Mouse (Mus musculus): ENCODE measurements around the gene Mov10. TPM values are rescaled to one million over a fixed set of nuclear protein-coding genes. Genes with fewer than 3 reads are reported as not detected.

Gene Mov10
- polyA plus RNA-seq, 1 experiment: 46.1 TPM

DNA sequence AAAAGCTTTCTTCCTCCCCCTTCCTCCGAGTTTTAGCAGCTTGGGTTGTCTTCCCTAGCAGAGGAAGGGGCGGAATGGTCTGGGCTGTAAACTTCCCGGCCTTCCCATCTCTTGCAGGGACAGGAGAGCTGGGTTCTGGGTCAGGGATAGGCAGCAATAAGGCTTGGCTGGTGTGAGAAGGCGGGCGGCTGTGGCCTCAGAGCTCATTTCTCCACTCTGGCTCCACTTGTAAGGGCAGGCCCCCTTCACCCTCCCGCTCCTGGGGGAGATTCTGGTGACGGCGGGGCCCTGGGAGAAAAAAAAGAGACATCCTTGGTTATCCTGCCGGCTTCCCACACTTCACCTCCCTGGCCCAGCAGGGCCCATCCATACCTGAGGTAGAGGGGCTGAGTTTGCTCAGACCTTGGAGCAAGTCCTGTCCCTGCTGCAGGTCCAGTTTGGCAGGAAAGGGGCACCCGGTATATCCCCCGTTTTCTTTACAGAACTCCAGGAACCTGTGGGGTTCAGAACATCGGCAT is 23.4 kb downstream of the Mov10 start:
- Histone ChIP-seq H3K27ac (ENCODE audit: insufficient read depth, low read depth, low read length) (peak overlapping the region; percentile 99), H3K4me3 (ENCODE audit: low read depth, low read length) (no peak overlapping the region), H3K27me3 (ENCODE audit: control insufficient read depth, insufficient read depth, low read length) (no peaks in the 10 kb centered on the region), H3K4me1 (ENCODE audit: control insufficient read depth, insufficient read depth, insufficient read length, low read length) (peaks cover 53% of the 10 kb centered on the region), H3K36me3 (ENCODE audit: control insufficient read depth, insufficient read depth, low read length) (peaks cover 54% of the 10 kb centered on the region)
- WGBS: 73% methylated on average over 12 of the region's 12 CpGs
- TF ChIP-seq CTCF (IDR thresholded peaks at IDR 0.05; ENCODE audit: extremely low read depth, insufficient read length, insufficient replicate concordance, low read depth, low read length): no peak
- TF ChIP-seq POLR2A (IDR thresholded peaks at IDR 0.05; ENCODE audit: low read depth, low read length): no peak

DNA sequence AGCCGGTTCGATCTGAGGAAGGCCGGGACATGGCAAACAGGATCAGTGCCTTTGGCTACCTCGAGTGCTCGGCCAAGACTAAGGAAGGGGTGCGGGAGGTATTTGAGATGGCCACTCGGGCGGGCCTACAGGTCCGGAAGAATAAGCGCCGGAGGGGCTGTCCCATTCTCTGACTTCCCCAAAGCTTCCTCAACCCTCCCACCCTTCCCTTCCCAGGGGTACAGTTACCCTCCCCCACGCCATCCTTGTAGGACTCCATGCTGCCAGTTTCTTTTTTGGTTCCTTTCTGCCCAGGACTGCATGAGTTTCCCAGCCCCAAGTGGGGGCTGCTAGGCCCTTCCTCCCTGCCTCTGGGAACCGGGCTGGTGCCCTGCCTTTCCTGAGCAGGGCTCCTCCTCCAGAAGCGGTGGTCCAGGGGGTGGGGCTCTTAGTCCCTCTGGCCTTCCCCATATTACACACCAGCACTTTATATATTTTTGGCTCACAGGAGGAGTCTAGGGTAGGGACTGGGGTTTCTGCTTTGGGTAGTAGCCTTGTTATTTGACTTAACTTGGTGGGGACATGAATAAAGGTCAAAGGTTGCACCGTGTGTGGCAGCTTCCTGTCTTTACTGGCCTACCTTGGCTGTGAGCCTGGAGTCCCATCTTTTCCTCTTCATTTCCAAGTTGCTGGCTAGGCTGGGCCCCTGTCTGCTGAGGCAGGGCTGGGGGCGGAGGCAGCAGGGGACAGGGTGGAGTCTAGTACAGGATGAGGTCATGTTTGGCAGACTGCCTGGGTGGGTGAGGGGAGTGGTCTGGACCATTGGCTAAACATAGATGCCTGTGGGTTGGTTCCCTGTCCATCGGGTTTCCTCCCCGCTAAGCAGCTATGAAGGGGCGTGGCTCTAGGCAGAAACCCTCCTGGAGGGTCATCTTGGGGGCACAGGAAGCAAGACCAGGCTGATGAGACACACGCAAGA is 24.2 kb downstream of the Mov10 start:
- TF ChIP-seq CTCF (IDR thresholded peaks at IDR 0.05; ENCODE audit: extremely low read depth, insufficient read length, insufficient replicate concordance, low read depth, low read length) (no peak), POLR2A (IDR thresholded peaks at IDR 0.05; ENCODE audit: low read depth, low read length) (no peak)
- no peaks in the 10 kb centered on the region for H3K27me3 ChIP-seq (ENCODE audit: control insufficient read depth, insufficient read depth, low read length)
- peaks cover 46% of the 10 kb centered on the region for H3K36me3 ChIP-seq (ENCODE audit: control insufficient read depth, insufficient read depth, low read length)
- peak overlapping the region; percentile 99 for H3K27ac ChIP-seq (ENCODE audit: insufficient read depth, low read depth, low read length)
- peak overlapping the region; percentile 4; the same call in 1 of the 2 replicates for H3K4me3 ChIP-seq (ENCODE audit: low read depth, low read length)
- peaks cover 56% of the 10 kb centered on the region for H3K4me1 ChIP-seq (ENCODE audit: control insufficient read depth, insufficient read depth, insufficient read length, low read length)
- WGBS: 48% methylated on average over 20 of the region's 20 CpGs

- Histone ChIP-seq H3K27ac (ENCODE audit: insufficient read depth, low read depth, low read length) (no peak overlapping the region), H3K27me3 (ENCODE audit: control insufficient read depth, insufficient read depth, low read length) (no peaks in the 10 kb centered on the region), H3K36me3 (ENCODE audit: control insufficient read depth, insufficient read depth, low read length) (peaks cover 38% of the 10 kb centered on the region), H3K4me3 (ENCODE audit: low read depth, low read length) (peak overlapping the region; percentile 4; the same call in 1 of the 2 replicates), H3K4me1 (ENCODE audit: control insufficient read depth, insufficient read depth, insufficient read length, low read length) (peaks cover 63% of the 10 kb centered on the region)
- TF ChIP-seq CTCF (IDR thresholded peaks at IDR 0.05; ENCODE audit: extremely low read depth, insufficient read length, insufficient replicate concordance, low read depth, low read length) (no peak), POLR2A (IDR thresholded peaks at IDR 0.05; ENCODE audit: low read depth, low read length) (no peak)
- 55% methylated on average over 15 of the region's 15 CpGs for WGBS
Observed at GRCm38 (mm10) chr3:104792360-104793270, 25.7 kb downstream of the Mov10 start.

DNA sequence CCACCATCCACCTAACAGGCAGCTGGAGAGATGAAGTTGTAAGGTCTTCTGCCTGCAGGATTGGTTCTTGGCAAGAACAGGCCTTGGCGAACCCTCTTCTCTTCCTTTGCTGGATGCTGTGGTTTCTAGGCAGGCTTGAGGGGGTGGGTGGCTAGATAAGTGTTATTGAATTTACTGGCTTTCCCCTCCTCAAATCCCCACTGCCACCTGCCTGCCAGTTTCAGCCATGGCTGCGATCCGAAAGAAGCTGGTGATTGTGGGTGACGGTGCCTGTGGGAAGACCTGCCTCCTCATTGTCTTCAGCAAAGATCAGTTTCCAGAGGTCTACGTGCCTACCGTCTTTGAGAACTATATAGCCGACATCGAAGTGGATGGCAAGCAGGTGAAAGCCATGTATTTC is 26.7 kb downstream of the Mov10 start:
- peaks cover 31% of the 10 kb centered on the region for H3K36me3 ChIP-seq (ENCODE audit: control insufficient read depth, insufficient read depth, low read length)
- H3K4me3 ChIP-seq (ENCODE audit: low read depth, low read length): 0 out of 2 replicates have a peak overlapping the region, but pooled peaks have one; percentile 0
- H3K4me1 ChIP-seq (ENCODE audit: control insufficient read depth, insufficient read depth, insufficient read length, low read length): peaks cover 58% of the 10 kb centered on the region
- TF ChIP-seq POLR2A (IDR thresholded peaks at IDR 0.05; ENCODE audit: low read depth, low read length): no peak
- H3K27ac ChIP-seq (ENCODE audit: insufficient read depth, low read depth, low read length): no peak overlapping the region
- 94% methylated on average over 8 of the region's 8 CpGs for WGBS
- H3K27me3 ChIP-seq (ENCODE audit: control insufficient read depth, insufficient read depth, low read length): no peaks in the 10 kb centered on the region

DNA sequence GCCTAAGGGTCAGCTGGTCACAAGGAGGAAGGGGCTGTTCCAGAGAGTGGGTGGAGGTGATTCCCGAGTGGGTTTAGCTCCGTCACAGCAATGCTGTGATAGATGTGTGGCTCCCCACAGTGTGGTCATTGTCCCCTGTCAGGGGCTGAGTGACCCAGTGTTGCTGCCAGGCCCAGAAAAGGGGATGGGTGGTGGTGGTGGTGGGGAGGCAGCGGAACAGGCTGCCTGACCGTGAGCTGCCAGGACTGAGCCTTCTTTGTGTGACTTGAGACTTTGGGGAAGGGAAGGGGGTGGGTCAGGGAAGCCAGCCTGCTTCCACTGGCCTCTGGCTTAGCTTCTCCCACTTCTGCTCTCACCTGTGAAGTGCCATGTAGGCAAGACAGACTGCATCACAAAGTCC is 27.3 kb downstream of the Mov10 start:
- no peaks in the 10 kb centered on the region for H3K27me3 ChIP-seq (ENCODE audit: control insufficient read depth, insufficient read depth, low read length)
- peaks cover 29% of the 10 kb centered on the region for H3K36me3 ChIP-seq (ENCODE audit: control insufficient read depth, insufficient read depth, low read length)
- TF ChIP-seq CTCF (IDR thresholded peaks at IDR 0.05; ENCODE audit: extremely low read depth, insufficient read length, insufficient replicate concordance, low read depth, low read length) (no peak), POLR2A (IDR thresholded peaks at IDR 0.05; ENCODE audit: low read depth, low read length) (no peak)
- H3K4me1 ChIP-seq (ENCODE audit: control insufficient read depth, insufficient read depth, insufficient read length, low read length): peaks cover 60% of the 10 kb centered on the region
- peak overlapping the region; percentile 90 for H3K27ac ChIP-seq (ENCODE audit: insufficient read depth, low read depth, low read length)
- WGBS: 51% methylated on average over 4 of the region's 4 CpGs
- H3K4me3 ChIP-seq (ENCODE audit: low read depth, low read length): peak overlapping the region; percentile 95

DNA sequence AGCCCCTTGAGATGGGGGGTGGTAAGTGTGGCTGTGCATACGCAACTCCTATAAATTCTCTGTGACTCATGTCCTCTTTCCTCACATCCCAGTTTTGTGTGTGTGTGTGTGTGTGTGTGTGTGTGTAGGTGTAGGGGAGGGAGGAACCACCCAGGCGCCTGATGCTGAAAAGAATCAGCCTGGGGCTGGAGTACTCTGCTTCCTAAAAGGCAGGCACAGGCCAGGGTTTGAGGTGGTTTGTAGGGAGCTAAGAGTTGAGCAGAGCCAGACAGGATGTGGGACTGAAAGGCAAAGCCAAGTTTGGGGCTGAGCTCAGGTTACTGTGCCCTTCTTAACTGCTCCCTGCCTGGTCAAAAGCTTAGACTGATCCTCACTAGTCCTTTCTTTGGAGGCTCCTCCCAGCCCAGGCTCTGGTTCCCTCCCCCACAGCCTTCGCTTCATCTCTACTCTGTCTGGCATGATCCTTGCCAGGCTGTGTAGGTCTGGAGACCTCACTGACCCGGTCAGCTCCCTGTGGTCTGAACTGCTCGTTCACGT is 27.9 kb downstream of the Mov10 start:
- peak overlapping the region; percentile 90 for H3K27ac ChIP-seq (ENCODE audit: insufficient read depth, low read depth, low read length)
- peaks cover 26% of the 10 kb centered on the region for H3K36me3 ChIP-seq (ENCODE audit: control insufficient read depth, insufficient read depth, low read length)
- 62% methylated on average over 6 of the region's 6 CpGs for WGBS
- H3K4me3 ChIP-seq (ENCODE audit: low read depth, low read length): peak overlapping the region; percentile 95
- H3K27me3 ChIP-seq (ENCODE audit: control insufficient read depth, insufficient read depth, low read length): no peaks in the 10 kb centered on the region
- H3K4me1 ChIP-seq (ENCODE audit: control insufficient read depth, insufficient read depth, insufficient read length, low read length): peaks cover 59% of the 10 kb centered on the region
- TF ChIP-seq CTCF (IDR thresholded peaks at IDR 0.05; ENCODE audit: extremely low read depth, insufficient read length, insufficient replicate concordance, low read depth, low read length): no peak
- TF ChIP-seq POLR2A (IDR thresholded peaks at IDR 0.05; ENCODE audit: low read depth, low read length): no peak; the same call in none of the 2 replicates
